Mouse (Mus musculus) liver, adult 2 months (tissue): ENCODE measurements at regions not wholly inside any gene's neighbourhood (a gene's known extent, or its start where the extent isn't known, plus 50 kb on each side); places are given as distances from the start of the nearest gene placed in this dataset.

Experiments used
- CTCF ChIP-seq: fragments of 200-500 bp; IDR thresholded peaks from 2 replicates; pipeline ENCODE4 v1.5.1; 2011; ENCODE audit warnings: low read depth, low read length, control low read depth
- POLR2A ChIP-seq: fragments of 200-500 bp; IDR thresholded peaks from 2 replicates; pipeline ENCODE4 v1.6.1; 2011; ENCODE audit warnings: low read length, control low read depth; ENCODE audit not compliant: insufficient read depth; ENCODE audit errors: extremely low read depth

DNA sequence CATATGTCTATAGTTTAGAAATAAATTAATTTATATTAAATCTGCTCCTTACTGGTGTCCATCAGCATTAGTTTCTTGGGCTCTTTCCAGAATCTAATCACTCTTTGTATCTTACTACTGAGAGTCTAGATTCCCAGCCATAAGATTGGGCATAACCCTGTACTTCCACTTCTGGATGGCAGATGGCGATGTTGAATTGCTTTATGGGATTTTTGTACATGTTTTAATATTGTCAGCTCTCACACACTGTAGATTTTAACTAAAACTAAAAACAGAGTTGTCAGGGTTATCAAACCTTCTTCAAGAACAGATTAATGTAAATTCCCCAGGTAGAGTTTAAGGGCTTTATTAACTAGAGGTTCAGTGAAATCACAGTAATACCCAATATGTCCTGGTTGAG, 118.6 kb upstream of the Ndn start:
- TF ChIP-seq CTCF = no peak
- no peak for TF ChIP-seq POLR2A
